Mouse (Mus musculus) right cerebral cortex, postnatal 10 days (tissue): ENCODE data around the gene Nat8f5.
"Not testable (repeated sequence)": the region's sequence is repeated elsewhere in the genome, so short reads cannot be mapped to it uniquely, and the experiment has no call there.

Experiments used
- DNase-seq, 2 experiments: peaks; one replicate each; pipeline ENCODE4 v3.0.0; 2021; ENCODE audit warnings: low spot score in 2 of 2

Gene Nat8f5

DNA sequence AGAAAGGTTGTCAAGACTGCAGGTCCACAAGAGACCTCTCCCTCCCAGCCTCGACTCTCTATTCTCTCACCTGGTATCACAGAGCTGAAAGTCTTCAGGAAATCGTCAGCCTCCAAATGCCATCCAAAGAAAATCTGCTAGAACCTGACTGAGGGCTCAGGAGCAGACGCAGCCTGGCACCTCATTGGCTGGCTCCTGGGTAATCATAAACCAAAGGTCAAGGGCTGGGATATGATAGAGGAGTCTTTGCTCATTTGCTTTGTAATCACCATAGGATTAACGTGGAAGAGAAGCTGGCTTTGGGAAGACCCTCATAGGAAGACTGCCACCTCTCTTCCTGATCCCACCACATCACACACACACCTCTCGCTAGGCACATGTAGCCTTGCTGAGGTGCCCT lies at the start of gene Nat8f5, which contains the start of gene Nat8f6:
Nat8f5 (minus strand) TSS at position 136 of the 400 bp plus-strand sequence.
Nat8f6 (minus strand) TSS at position 118 of the 400 bp plus-strand sequence.
- DNase-seq: no peak

DNA sequence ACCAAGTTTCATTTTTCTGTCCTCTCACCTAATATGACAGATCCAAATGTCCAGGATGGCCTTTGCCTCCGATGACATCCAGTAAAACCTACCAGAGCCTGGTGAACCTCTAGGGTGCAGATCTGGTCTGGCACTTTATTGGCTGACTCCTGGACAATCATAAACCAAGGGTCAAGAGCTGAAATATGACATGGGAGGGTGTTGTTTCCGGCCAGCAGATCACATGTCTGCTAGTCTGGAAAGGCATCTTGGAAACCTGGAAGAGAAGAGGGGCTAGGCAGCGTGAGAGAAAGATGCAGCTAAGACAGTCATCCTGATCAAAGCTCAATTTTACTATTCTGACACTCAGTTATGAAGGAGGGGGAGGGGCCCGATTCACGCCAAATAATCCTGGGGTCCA lies 48.2 kb upstream of the Nat8f5 start, which contains the start of gene Nat8f2:
Nat8f2 (minus strand) TSS at position 153 of the 400 bp plus-strand sequence.
- DNase-seq: peak in 1 of 2 experiments; percentile 12

GRCm38 (mm10) chr6:85867726-85868690 lies 47.2 kb upstream of the Nat8f5 start:
- DNase-seq: peak in 1 of 2 experiments; percentile 12

- DNase-seq: peak in 1 of 2 experiments; percentile 5
These were observed 46.2 kb upstream of the Nat8f5 start for GRCm38 (mm10) chr6:85866995-85867394.

DNA sequence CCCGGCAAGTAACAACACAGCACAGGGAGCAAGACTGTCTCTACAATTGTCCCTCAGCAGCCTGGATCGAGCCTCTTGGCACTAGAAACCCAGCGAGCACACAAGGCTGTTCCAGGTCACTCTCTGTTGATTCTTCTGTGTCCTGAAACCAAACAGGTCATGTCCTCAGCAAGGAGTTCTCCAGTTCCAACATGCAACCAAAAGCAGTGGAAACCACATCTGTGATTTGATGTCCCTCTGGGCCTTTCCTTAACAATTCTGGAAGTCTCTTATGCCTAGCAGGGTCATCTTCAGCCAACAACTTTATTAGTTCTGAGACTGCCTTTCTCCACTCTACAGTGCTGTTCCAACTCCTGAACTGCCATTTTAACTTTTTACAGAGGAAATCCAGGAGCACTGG lies 45.4 kb upstream of the Nat8f5 start:
- DNase-seq: not testable (repeated sequence)

- DNase-seq: peak; percentile 58 to 62
These were observed 44.3 kb upstream of the Nat8f5 start for GRCm38 (mm10) chr6:85864900-85865639.

DNA sequence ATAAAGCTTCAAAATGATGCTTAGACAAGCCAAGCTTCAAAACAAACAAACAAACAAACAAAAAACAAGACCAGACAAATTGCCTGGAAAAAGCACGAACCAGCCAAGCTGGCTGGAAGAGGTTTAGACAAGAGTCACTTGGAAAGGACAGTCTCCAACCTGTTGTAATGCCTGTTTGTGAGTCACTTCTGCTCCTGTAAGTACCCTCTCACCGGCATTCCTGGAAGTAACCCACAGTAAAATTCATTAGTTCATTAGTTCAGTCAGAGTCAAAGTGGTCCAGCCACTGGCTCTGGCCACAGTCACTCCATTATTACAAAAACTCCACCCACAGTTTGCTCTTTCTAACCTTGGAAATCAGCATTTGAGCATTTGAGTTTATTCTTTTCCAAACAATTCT lies 43.1 kb upstream of the Nat8f5 start:
- DNase-seq: peak in 1 of 2 experiments; percentile 4

GRCm38 (mm10) chr6:85863136-85863535 lies 42.4 kb upstream of the Nat8f5 start:
- DNase-seq: peak in 1 of 2 experiments; percentile 15

- DNase-seq: peak in 1 of 2 experiments; percentile 13
These were observed 41.8 kb upstream of the Nat8f5 start for GRCm38 (mm10) chr6:85862565-85862964.

GRCm38 (mm10) chr6:85861247-85861646 lies 40.5 kb upstream of the Nat8f5 start:
- no peak for DNase-seq

GRCm38 (mm10) chr6:85856194-85856678 lies 35.5 kb upstream of the Nat8f5 start:
- peak; percentile 80 to 87 for DNase-seq

GRCm38 (mm10) chr6:85853481-85853880 lies 32.7 kb upstream of the Nat8f5 start:
- no peak for DNase-seq

GRCm38 (mm10) chr6:85851062-85851773 lies 30.4 kb upstream of the Nat8f5 start:
- DNase-seq: no peak

GRCm38 (mm10) chr6:85849240-85849639 lies 28.5 kb upstream of the Nat8f5 start:
- no peak for DNase-seq

- DNase-seq: no peak
These were observed 27.4 kb upstream of the Nat8f5 start for GRCm38 (mm10) chr6:85848140-85848539.

- DNase-seq: no peak
These were observed 26.1 kb upstream of the Nat8f5 start for GRCm38 (mm10) chr6:85846921-85847320.

DNA sequence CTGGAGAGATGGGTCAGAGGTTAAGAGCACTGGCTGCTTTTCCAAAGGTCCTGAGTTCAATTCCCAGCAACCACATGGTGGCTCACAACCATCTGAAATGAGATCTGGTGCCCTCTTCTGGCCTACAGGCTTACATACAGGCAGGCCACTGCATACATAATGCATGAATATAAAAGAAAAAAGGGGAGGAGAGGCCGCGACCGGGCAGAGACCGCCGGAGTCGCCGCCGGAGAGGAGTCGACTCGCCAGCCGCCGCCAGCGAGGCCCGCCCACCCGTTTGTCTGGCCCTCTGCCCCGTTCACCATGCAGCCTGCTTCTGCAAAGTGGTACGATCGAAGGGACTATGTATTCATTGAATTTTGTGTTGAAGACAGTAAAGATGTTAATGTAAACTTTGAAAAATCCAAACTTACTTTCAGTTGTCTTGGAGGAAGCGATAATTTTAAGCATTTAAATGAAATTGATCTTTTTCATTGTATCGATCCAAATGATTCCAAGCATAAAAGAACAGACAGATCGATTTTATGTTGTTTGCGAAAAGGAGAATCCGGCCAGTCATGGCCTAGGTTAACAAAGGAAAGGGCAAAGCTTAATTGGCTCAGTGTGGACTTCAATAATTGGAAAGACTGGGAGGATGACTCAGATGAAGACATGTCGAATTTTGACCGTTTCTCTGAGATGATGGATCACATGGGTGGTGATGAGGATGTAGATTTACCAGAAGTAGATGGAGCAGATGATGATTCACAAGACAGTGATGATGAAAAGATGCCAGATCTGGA lies 23.1 kb upstream of the Nat8f5 start:
- not testable (repeated sequence) for DNase-seq

- peak; percentile 53 to 61 for DNase-seq
These were observed 19.2 kb upstream of the Nat8f5 start for GRCm38 (mm10) chr6:85839982-85840381.

DNA sequence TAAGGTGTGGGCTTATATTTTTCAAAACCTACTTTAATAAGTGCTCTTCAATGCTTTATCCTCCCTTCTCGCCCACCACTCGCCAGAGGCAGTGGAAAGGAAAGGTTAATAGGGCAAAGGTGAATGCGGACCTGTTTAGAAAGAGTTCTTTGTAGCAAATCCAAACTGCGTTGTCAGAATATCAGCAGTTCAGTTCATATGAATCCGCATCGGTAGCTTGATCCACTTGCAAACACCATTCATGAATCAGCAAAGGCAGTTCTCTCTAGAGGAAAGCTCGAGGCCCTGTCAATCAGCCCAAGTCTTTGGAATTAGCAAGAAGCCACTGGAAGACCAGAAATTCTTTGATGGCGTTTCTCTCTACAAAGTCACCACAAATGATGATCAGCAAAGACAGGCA lies 17.9 kb upstream of the Nat8f5 start:
- DNase-seq: no peak

DNA sequence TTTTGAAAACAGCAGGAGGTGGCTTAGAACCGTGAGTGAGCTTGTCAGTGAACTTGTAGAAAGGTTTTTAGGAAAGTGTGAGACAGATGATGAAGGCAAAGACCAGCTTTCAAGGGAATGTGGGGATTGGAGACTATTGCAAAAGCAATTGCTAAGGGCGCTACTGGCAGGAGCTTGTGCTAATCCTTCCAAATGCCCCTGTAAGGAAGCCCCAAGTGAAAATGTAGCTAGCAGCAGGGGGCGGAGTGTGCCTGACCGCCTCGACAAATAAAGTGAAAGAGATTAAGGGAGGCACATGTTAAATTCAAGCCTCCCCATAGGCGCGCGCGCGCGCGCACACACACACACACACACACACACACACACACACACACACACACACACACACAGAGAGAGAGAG lies 16.5 kb upstream of the Nat8f5 start:
- peak; percentile 60 to 69 for DNase-seq

DNA sequence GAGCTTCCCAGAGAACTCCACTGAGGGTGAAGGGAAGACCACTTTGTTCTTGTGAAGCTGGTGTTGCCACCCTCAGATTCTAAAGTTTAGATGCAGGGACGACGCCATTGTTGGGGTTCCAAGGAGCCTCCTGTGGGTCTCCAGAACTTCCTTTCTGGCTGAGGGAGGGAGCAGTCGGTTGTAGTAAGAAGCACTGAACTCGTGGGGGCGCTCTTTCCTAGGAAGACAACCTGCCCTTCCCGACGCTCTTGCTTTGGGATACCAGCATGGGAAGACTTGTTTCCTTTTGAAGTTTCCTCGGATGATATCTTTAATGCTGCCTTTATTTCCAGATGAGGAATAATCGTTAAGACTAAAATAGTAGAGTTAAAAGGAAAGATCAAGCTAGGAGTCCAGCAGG lies 16.1 kb upstream of the Nat8f5 start:
- peak; percentile 58 to 74 for DNase-seq
